Mouse (Mus musculus) CH12.LX (cell line): ENCODE measurements around the gene Bmp7. TPM values are rescaled to one million over a fixed set of nuclear protein-coding genes. Genes with fewer than 3 reads are reported as not detected.

ENCODE experiments used
- DNase-seq: peaks from one replicate; pipeline ENCODE4 v3.0.0-alpha.2; 2013; ENCODE audit errors: extremely low read depth
- H3K27ac ChIP-seq: 2 replicates; pipeline ENCODE4 v1.5.1; 2012; ENCODE audit warnings: low read depth, mild to moderate bottlenecking, control low read depth, moderate library complexity; ENCODE audit not compliant: insufficient read depth
- H3K27me3 ChIP-seq: replicated peaks from 2 replicates; pipeline ENCODE3; 2012; ENCODE audit warnings: inconsistent platforms
- H3K36me3 ChIP-seq, 2 experiments: replicated peaks in 1 of 2; 2 replicates each; pipeline versions ENCODE3 to v1.6.1; 2012; ENCODE audit warnings: inconsistent platforms in 1 of 2, low read length in 1 of 2, mild to moderate bottlenecking in 1 of 2, mixed read lengths in 1 of 2, moderate library complexity in 1 of 2; ENCODE audit not compliant: control insufficient read depth in 1 of 2, insufficient read depth in 1 of 2
- H3K4me1 ChIP-seq, 2 experiments: 2 replicates each; pipeline ENCODE4 v1.6.1; 2012; ENCODE audit warnings: inconsistent platforms in 1 of 2, moderate library complexity in 1 of 2; ENCODE audit not compliant: insufficient read depth in 2 of 2, control insufficient read depth in 1 of 2
- H3K4me2 ChIP-seq: 2 replicates; pipeline ENCODE4 v1.6.1; 2012; ENCODE audit warnings: low read depth, mild to moderate bottlenecking, control low read depth; ENCODE audit not compliant: poor library complexity, insufficient read depth, severe bottlenecking
- H3K4me3 ChIP-seq, 3 experiments: fragments of 150-350 bp in 1 of 3; sonication (generic) in 1 of 3; replicated peaks in 1 of 3; 2 replicates each; pipeline versions ENCODE3 to v1.5.1; 2011 to 2012; ENCODE audit warnings: low read depth in 2 of 3, low read length in 2 of 3, mild to moderate bottlenecking in 2 of 3, moderate library complexity in 2 of 3, control low read depth in 1 of 3, improper control_type of control experiment in 1 of 3, inconsistent platforms in 1 of 3, mixed read lengths in 1 of 3; ENCODE audit not compliant: poor library complexity in 1 of 3
- H3K79me2 ChIP-seq: replicated peaks from 2 replicates; pipeline ENCODE4 v1.6.1; 2012; ENCODE audit warnings: mild to moderate bottlenecking, moderate library complexity; ENCODE audit not compliant: control insufficient read depth, poor library complexity, insufficient read depth, severe bottlenecking; ENCODE audit errors: extremely low read depth
- H3K9ac ChIP-seq: 2 replicates; pipeline ENCODE4 v1.6.1; 2012; ENCODE audit warnings: low read depth, mild to moderate bottlenecking, control low read depth, moderate library complexity; ENCODE audit not compliant: insufficient read depth
- H3K9me3 ChIP-seq: replicated peaks from 2 replicates; pipeline ENCODE3; 2012; ENCODE audit warnings: low read length, inconsistent platforms, mixed read lengths
- BHLHE40 ChIP-seq: IDR thresholded peaks from 2 replicates; pipeline ENCODE4 v1.6.1; 2011; ENCODE audit warnings: mild to moderate bottlenecking, low read depth, low read length, improper control_type of control experiment
- CHD1 ChIP-seq: IDR thresholded peaks from 2 replicates; pipeline ENCODE4 v1.6.1; 2012; ENCODE audit warnings: low read depth, low read length, improper control_type of control experiment, inconsistent platforms
- CHD2 ChIP-seq: IDR thresholded peaks from 2 replicates; pipeline ENCODE4 v1.6.1; 2011; ENCODE audit warnings: low read length, improper control_type of control experiment
- CTCF ChIP-seq, 2 experiments: IDR thresholded peaks in 1 of 2; conservative IDR thresholded peaks in 1 of 2; 2 replicates each; pipeline ENCODE4 v1.5.1; 2011 to 2012; ENCODE audit warnings: low read depth in 2 of 2, low read length in 2 of 2, improper control_type of control experiment in 1 of 2, inconsistent platforms in 1 of 2, mild to moderate bottlenecking in 1 of 2, moderate library complexity in 1 of 2
- E2F4 ChIP-seq: IDR thresholded peaks from 2 replicates; pipeline ENCODE4 v1.6.1; 2011; ENCODE audit warnings: low read depth, low read length, improper control_type of control experiment; ENCODE audit not compliant: insufficient replicate concordance
- EP300 ChIP-seq: IDR thresholded peaks from 2 replicates; pipeline ENCODE4 v1.6.1; 2011; ENCODE audit warnings: low read length, improper control_type of control experiment
- ETS1 ChIP-seq: conservative IDR thresholded peaks from 2 replicates; pipeline ENCODE4 v1.6.1; 2012; ENCODE audit warnings: low read depth, mild to moderate bottlenecking, inconsistent platforms, low read length, improper control_type of control experiment, moderate library complexity
- GABPA ChIP-seq: IDR thresholded peaks from 2 replicates; pipeline ENCODE4 v1.6.1; 2012; ENCODE audit warnings: low read depth, low read length, improper control_type of control experiment, inconsistent platforms; ENCODE audit not compliant: insufficient replicate concordance
- HCFC1 ChIP-seq: IDR thresholded peaks from 2 replicates; pipeline ENCODE4 v1.6.1; 2012; ENCODE audit warnings: low read depth, mild to moderate bottlenecking, inconsistent platforms, low read length, improper control_type of control experiment
- JUN ChIP-seq: IDR thresholded peaks from 2 replicates; pipeline ENCODE4 v1.6.1; 2011; ENCODE audit warnings: low read depth, mild to moderate bottlenecking, low read length, improper control_type of control experiment, moderate library complexity; ENCODE audit not compliant: insufficient read depth
- KAT2A ChIP-seq: IDR thresholded peaks from 2 replicates; pipeline ENCODE4 v1.6.1; 2012; ENCODE audit warnings: low read length, improper control_type of control experiment, inconsistent platforms; ENCODE audit not compliant: insufficient replicate concordance
- MAX ChIP-seq: IDR thresholded peaks from 2 replicates; pipeline ENCODE4 v1.6.1; 2011; ENCODE audit warnings: low read length, improper control_type of control experiment
- NRF1 ChIP-seq: IDR thresholded peaks from 2 replicates; pipeline ENCODE4 v1.6.1; 2014; ENCODE audit warnings: low read depth, mild to moderate bottlenecking, inconsistent platforms, low read length, improper control_type of control experiment, moderate library complexity
- POLR2A ChIP-seq: IDR thresholded peaks from 2 replicates; pipeline ENCODE4 v1.6.1; 2011; ENCODE audit warnings: low read depth, mild to moderate bottlenecking, improper control_type of control experiment, low read length
- SIN3A ChIP-seq: IDR thresholded peaks from 2 replicates; pipeline ENCODE4 v1.6.1; 2012; ENCODE audit warnings: low read length, improper control_type of control experiment, inconsistent platforms
- SMC3 ChIP-seq: IDR thresholded peaks from 2 replicates; pipeline ENCODE4 v1.6.1; 2011; ENCODE audit warnings: low read depth, low read length, improper control_type of control experiment
- TCF12 ChIP-seq: IDR thresholded peaks from 2 replicates; pipeline ENCODE4 v1.6.1; 2014; ENCODE audit warnings: low read depth, mild to moderate bottlenecking, inconsistent platforms, low read length, improper control_type of control experiment
- UBTF ChIP-seq: IDR thresholded peaks from 2 replicates; pipeline ENCODE4 v1.6.1; 2012; ENCODE audit warnings: low read depth, mild to moderate bottlenecking, inconsistent platforms, low read length, improper control_type of control experiment, moderate library complexity
- USF2 ChIP-seq: conservative IDR thresholded peaks from 2 replicates; pipeline ENCODE4 v1.6.1; 2011; ENCODE audit warnings: low read depth, low read length, improper control_type of control experiment
- ZMIZ1 ChIP-seq: IDR thresholded peaks from 2 replicates; pipeline ENCODE4 v1.6.1; 2012; ENCODE audit warnings: low read depth, mild to moderate bottlenecking, inconsistent platforms, low read length, improper control_type of control experiment
- ZNF384 ChIP-seq: IDR thresholded peaks from 2 replicates; pipeline ENCODE4 v1.6.1; 2012; ENCODE audit warnings: low read depth, low read length, improper control_type of control experiment, inconsistent platforms
- dilution Hi-C: fragments of 300-500 bp; cut with MboI; formaldehyde crosslinking; loops from 2 replicates; pipeline ENCODE4 v1.14.3; 2020; ENCODE audit warnings: low sequenced_read_pairs; ENCODE audit not compliant: extremely low pct_unique_long_range_greater_than_20kb, extremely low pct_ligation_motif_present
- in situ Hi-C: fragments of 300-500 bp; cut with MboI; formaldehyde crosslinking; loops from 3 replicates; pipeline ENCODE4 v1.14.3; 2019; ENCODE audit warnings: low sequenced_read_pairs, low pct_ligation_motif_present, low pct_unique_long_range_greater_than_20kb, mixed read lengths
- polyA plus RNA-seq: library from polyadenylated mRNA; unstranded; fragments of >175 nt; gene quantifications from 2 replicates; pipeline ENCODE4 v1.2.1, GENCODE M21; 2012; ENCODE audit warnings: low read depth; ENCODE audit not compliant: insufficient read length
- total RNA-seq, 2 experiments: library from RNA; depleted of rRNA; stranded (reverse); fragments of 300-350 nt in 1 of 2; fragments of >200 nt in 1 of 2; gene quantifications; 2 replicates each; pipeline ENCODE4 v1.2.3; 2012 to 2014

Bmp7 gene
- total and polyA plus RNA-seq, 3 experiments: 0.16 to 0.51 (median 0.47) TPM

GRCm38 (mm10) chr2:172924961-172925360 lies 15.2 kb downstream of the Bmp7 start:
- H3K27ac ChIP-seq: no peak overlapping the region
- no peaks in the 10 kb centered on the region for H3K27me3 ChIP-seq
- H3K9ac ChIP-seq: no peak overlapping the region
- H3K9me3 ChIP-seq: peaks cover 3% of the 10 kb centered on the region
- TF ChIP-seq TCF12 (no peak), KAT2A (no peak), NRF1 (no peak), SMC3 (no peak), POLR2A (no peak), MAX (no peak), BHLHE40 (no peak), E2F4 (no peak), ETS1 (no peak), ZNF384 (no peak), UBTF (no peak)
- H3K36me3 ChIP-seq: no peaks in the 10 kb centered on the region
- DNase-seq: no peak
- dilution Hi-C loops (no loop called here), in situ Hi-C loops (no loop called here)
- no peaks in the 10 kb centered on the region for H3K79me2 ChIP-seq
- H3K4me2 ChIP-seq: no peak overlapping the region
- no peak overlapping the region for H3K4me3 ChIP-seq
- 0 out of 4 replicates have a peak, but pooled peaks cover 0 to 3% of the 10 kb centered on the region in 2 experiments for H3K4me1 ChIP-seq

- Histone ChIP-seq H3K9ac (no peak overlapping the region), H3K4me2 (no peak overlapping the region), H3K9me3 (peaks cover 3% of the 10 kb centered on the region), H3K4me1 (0 out of 4 replicates have a peak, but pooled peaks cover 0 to 3% of the 10 kb centered on the region in 2 experiments), H3K36me3 (no peaks in the 10 kb centered on the region), H3K27ac (no peak overlapping the region), H3K27me3 (no peaks in the 10 kb centered on the region), H3K79me2 (no peaks in the 10 kb centered on the region), H3K4me3 (no peak overlapping the region)
- no peak for DNase-seq
- TF ChIP-seq USF2 (no peak), CHD2 (no peak), UBTF (no peak), NRF1 (no peak), MAX (no peak), SIN3A (no peak), TCF12 (no peak), EP300 (no peak), ETS1 (no peak), CHD1 (no peak), HCFC1 (no peak), BHLHE40 (no peak), CTCF (conservative IDR thresholded peaks at IDR 0.05 in 1 of 2, IDR thresholded peaks at IDR 0.05 in 1 of 2; ENCODE audit: low read depth in 2 of 2, low read length in 2 of 2) (no peak), ZMIZ1 (no peak), POLR2A (no peak), JUN (no peak), GABPA (no peak)
- dilution Hi-C loops (no loop called here), in situ Hi-C loops (no loop called here)
These were observed 16.9 kb downstream of the Bmp7 start for GRCm38 (mm10) chr2:172923198-172923597.
